Mouse (Mus musculus) yolk sac, embryonic 10.5 days (tissue): Measurements from ENCODE around the gene Ube2l3.
"Not testable (repeated sequence)": the region's sequence is repeated elsewhere in the genome, so short reads cannot be mapped to it uniquely, and the experiment has no call there.

Experiments
- DNase-seq: peaks from one replicate; pipeline ENCODE4 v3.0.0-alpha.2; 2017; ENCODE audit warnings: low spot score

Gene Ube2l3

GRCm38 (mm10) chr16:17202549-17202948, at the start of gene Ube2l3:
TSS of gene Ube2l3 (minus strand) at chr16:17202649.
- DNase-seq = no peak

- no peak for DNase-seq
These were observed 49.1 kb upstream of the Ube2l3 start for GRCm38 (mm10) chr16:17251539-17251938.

GRCm38 (mm10) chr16:17249135-17249534, 46.7 kb upstream of the Ube2l3 start:
- DNase-seq = no peak

- DNase-seq = no peak
These were observed 45.3 kb upstream of the Ube2l3 start for GRCm38 (mm10) chr16:17247727-17248126.

GRCm38 (mm10) chr16:17244996-17245395, 42.5 kb upstream of the Ube2l3 start:
- DNase-seq = no peak

GRCm38 (mm10) chr16:17243731-17244130, 41.3 kb upstream of the Ube2l3 start:
- peak; percentile 84 for DNase-seq

- DNase-seq = no peak
These were observed 37.0 kb upstream of the Ube2l3 start for GRCm38 (mm10) chr16:17239409-17239808.

- no peak for DNase-seq
These were observed 35.2 kb upstream of the Ube2l3 start for GRCm38 (mm10) chr16:17237634-17238033.

GRCm38 (mm10) chr16:17234916-17235665, 32.6 kb upstream of the Ube2l3 start:
- DNase-seq = no peak

- peak; percentile 85 for DNase-seq
These were observed 32.0 kb upstream of the Ube2l3 start for GRCm38 (mm10) chr16:17234499-17234895.

- peak; percentile 69 for DNase-seq
These were observed 31.5 kb upstream of the Ube2l3 start for GRCm38 (mm10) chr16:17233702-17234498.

- DNase-seq = peak; percentile 98
These were observed 30.6 kb upstream of the Ube2l3 start, which contains the start of gene Hic2 for GRCm38 (mm10) chr16:17232794-17233701. TSS of gene Hic2 (plus strand) at chr16:17233572.

GRCm38 (mm10) chr16:17231523-17231922, 29.1 kb upstream of the Ube2l3 start:
- not testable (repeated sequence) for DNase-seq

- no peak for DNase-seq
These were observed 24.0 kb upstream of the Ube2l3 start for GRCm38 (mm10) chr16:17226496-17226895.

- peak; percentile 44 for DNase-seq
These were observed 23.1 kb upstream of the Ube2l3 start for GRCm38 (mm10) chr16:17225584-17225983.

GRCm38 (mm10) chr16:17222197-17222596, 19.7 kb upstream of the Ube2l3 start:
- peak; percentile 92 for DNase-seq

GRCm38 (mm10) chr16:17220127-17220733, 17.8 kb upstream of the Ube2l3 start:
- DNase-seq = peak; percentile 87

- DNase-seq = no peak
These were observed 14.6 kb upstream of the Ube2l3 start for GRCm38 (mm10) chr16:17216934-17217633.

GRCm38 (mm10) chr16:17209981-17210838, 7.8 kb upstream of the Ube2l3 start:
- peak; percentile 92 for DNase-seq

GRCm38 (mm10) chr16:17209404-17209960, 7.0 kb upstream of the Ube2l3 start:
- DNase-seq = no peak
